ENCODE assay signal across 9 mouse cellular contexts in genomic region chr11:68341111-68342002, GRCm38 (mm10). TPM values are rescaled to one million over a fixed set of nuclear protein-coding genes. Genes with fewer than 3 reads are reported as not detected.
A peak's percentile ranks its signal among the peaks of the same experiment; 100 is the strongest.
DNase-seq lines count a peak whose midpoint lies in the region; ATAC-seq lines count a peak whose summit lies in the region.
"Had no signal": no experiment of that assay in that cellular context is flagged by ENCODE, and none has a peak within 500 bp of the region (broad histone marks: within the 10 kb centered on the region; RNA-seq: fewer than 3 reads in every experiment).

No protein-coding gene starts in this region.

- H3K4me1 ChIP-seq in limb, embryonic 15.5 days = peaks cover 24% of the 10 kb centered on the region

- H3K27ac ChIP-seq in limb, embryonic 15.5 days = peak overlapping the region; percentile 44; the same call in 1 of the 2 replicates
- H3K27ac ChIP-seq: left cerebral cortex, adult 2 months had no signal

- no peaks in the 10 kb centered on the region for H3K9me3 ChIP-seq in limb, embryonic 15.5 days

- DNase-seq in cerebellum, postnatal 14 days = peak; percentile 81 to 82
- no peak for DNase-seq in cerebellum, adult 9-10 months
- DNase-seq in ovary, postnatal 14 days (ENCODE audit: low spot score) = peak; percentile 27
- DNase-seq in ovary, adult 18-20 months (ENCODE audit: low spot score) = no peak
- DNase-seq in heart, adult 9 months (ENCODE audit: low spot score in 2 of 2) = peak; percentile 38 to 65
- no peak for DNase-seq in testis, postnatal 14 days (ENCODE audit: low spot score)

- no peak overlapping the region for H3K9ac ChIP-seq in limb, embryonic 15.5 days

- H3K4me2 ChIP-seq in limb, embryonic 15.5 days = 0 out of 2 replicates have a peak overlapping the region, but pooled peaks have one; percentile 14

- ATAC-seq in limb, embryonic 15.5 days (ENCODE audit: insufficient number of reproducible peaks, low FRiP score, low TSS enrichment, low read depth) = peak; percentile 35; the same call in 1 of the 2 replicates
- no peak for ATAC-seq in megakaryocyte-erythroid progenitor cell, adult 5-6 weeks (replicated peaks; ENCODE audit: low FRiP score, low TSS enrichment, poor library complexity, severe bottlenecking)

- no peak overlapping the region for H3K4me3 ChIP-seq in limb, embryonic 15.5 days
- H3K4me3 ChIP-seq: left cerebral cortex, adult 2 months had no signal

- 49% methylated on average over 13 of the region's 13 CpGs for WGBS in limb, embryonic 15.5 days

- no peaks in the 10 kb centered on the region for H3K36me3 ChIP-seq in limb, embryonic 15.5 days

- H3K27me3 ChIP-seq in limb, embryonic 15.5 days = no peaks in the 10 kb centered on the region

RNA-seq across cellular contexts. Expression of gene Ntn1, which starts 59.3 kb away (rescaled TPM):
- polyA plus RNA-seq in limb, embryonic 15.5 days (2015; fragmentation: Nextera tagmentation; extraction: Ambion mirVana) = 8.2 and 9.0 TPM in 2 replicates
- total RNA-seq in megakaryocyte-erythroid progenitor cell, adult 5-6 weeks (2014; fragmentation: Nextera tagmentation) = not detected in 2 replicates
- total RNA-seq in megakaryocyte-erythroid progenitor cell, adult 5-6 weeks (2017) = not detected in 2 replicates

Comparison
In these comparisons a context has a peak if more than half of its experiments do, and no peak if none do; other contexts are left out.
1. DNase-seq: peak in cerebellum, postnatal 14 days (2 of 2), ovary, postnatal 14 days (single experiment) and heart, adult 9 months (2 of 2); none in cerebellum, adult 9-10 months (single experiment), ovary, adult 18-20 months (single experiment) and testis, postnatal 14 days (single experiment).